Mouse (Mus musculus): ENCODE results near the gene Dtnb. TPM values are rescaled to one million over a fixed set of nuclear protein-coding genes. Genes with fewer than 3 reads are reported as not detected.

Dtnb gene
- polyA plus RNA-seq, 1 experiment from 2014 or later = 31.3 TPM

- Histone ChIP-seq H3K36me3 (replicated peaks) (peaks cover 9% of the 10 kb centered on the region; the same call in 1 of the 2 replicates), H3K27ac (no peak overlapping the region)
- WGBS = 86% methylated on average over 3 of the region's 3 CpGs
Observed at GRCm38 (mm10) chr12:3758127-3758526, 185.9 kb downstream of the Dtnb start.

GRCm38 (mm10) chr12:3759419-3759818 lies 187.2 kb downstream of the Dtnb start:
- Histone ChIP-seq H3K27me3 (ENCODE audit: poor library complexity, severe bottlenecking) (no peaks in the 10 kb centered on the region), H3K27ac (no peak overlapping the region), H3K4me3 (no peak overlapping the region), H3K9me3 (no peaks in the 10 kb centered on the region), H3K4me1 (no peaks in the 10 kb centered on the region), H3K36me3 (replicated peaks) (no peaks in the 10 kb centered on the region)
- no peak for DNase-seq (ENCODE audit: extremely low spot score, low spot score)
- WGBS = 72% methylated on average over 4 of the region's 4 CpGs

More at GRCm38 (mm10) chr12:3758127-3758526, 185.9 kb downstream of the Dtnb start:
- Histone ChIP-seq H3K27me3 (ENCODE audit: poor library complexity, severe bottlenecking) (no peaks in the 10 kb centered on the region), H3K9me3 (no peaks in the 10 kb centered on the region), H3K4me3 (no peak overlapping the region), H3K4me1 (no peaks in the 10 kb centered on the region)
- no peak for DNase-seq (ENCODE audit: extremely low spot score, low spot score)

GRCm38 (mm10) chr12:3760876-3761590 lies 188.9 kb downstream of the Dtnb start:
- Histone ChIP-seq H3K4me3 (no peak overlapping the region), H3K36me3 (replicated peaks) (no peaks in the 10 kb centered on the region), H3K4me1 (no peaks in the 10 kb centered on the region), H3K9me3 (no peaks in the 10 kb centered on the region), H3K27me3 (ENCODE audit: poor library complexity, severe bottlenecking) (no peaks in the 10 kb centered on the region), H3K27ac (no peak overlapping the region)
- no peak for DNase-seq (ENCODE audit: extremely low spot score, low spot score)
- 86% methylated on average over 4 of the region's 4 CpGs for whole genome bisulfite sequencing

GRCm38 (mm10) chr12:3761591-3762295 lies 189.6 kb downstream of the Dtnb start:
- no peak overlapping the region for H3K4me3 ChIP-seq
- no peak for DNase-seq (ENCODE audit: extremely low spot score, low spot score)
- H3K4me1 ChIP-seq = no peaks in the 10 kb centered on the region
- no peaks in the 10 kb centered on the region for H3K27me3 ChIP-seq (ENCODE audit: poor library complexity, severe bottlenecking)
- no peaks in the 10 kb centered on the region for H3K9me3 ChIP-seq
- WGBS = 83% methylated on average over 6 of the region's 6 CpGs
- no peak overlapping the region for H3K27ac ChIP-seq
- no peaks in the 10 kb centered on the region for H3K36me3 ChIP-seq (replicated peaks)

GRCm38 (mm10) chr12:3764191-3764804 lies 192.1 kb downstream of the Dtnb start:
- 0 out of 2 replicates have a peak, but pooled peaks cover 5% of the 10 kb centered on the region for H3K4me1 ChIP-seq
- no peaks in the 10 kb centered on the region for H3K9me3 ChIP-seq
- H3K36me3 ChIP-seq (replicated peaks) = no peaks in the 10 kb centered on the region
- DNase-seq (ENCODE audit: extremely low spot score, low spot score) = no peak
- H3K27ac ChIP-seq = no peak overlapping the region
- no peak overlapping the region for H3K4me3 ChIP-seq
- WGBS = 88% methylated on average over 3 of the region's 3 CpGs
- H3K27me3 ChIP-seq (ENCODE audit: poor library complexity, severe bottlenecking) = no peaks in the 10 kb centered on the region

- Histone ChIP-seq H3K4me3 (no peak overlapping the region), H3K27me3 (ENCODE audit: poor library complexity, severe bottlenecking) (no peaks in the 10 kb centered on the region), H3K27ac (no peak overlapping the region), H3K4me1 (0 out of 2 replicates have a peak, but pooled peaks cover 5% of the 10 kb centered on the region), H3K9me3 (no peaks in the 10 kb centered on the region), H3K36me3 (replicated peaks) (no peaks in the 10 kb centered on the region)
- DNase-seq (ENCODE audit: extremely low spot score, low spot score) = no peak
- 71% methylated on average over 8 of the region's 8 CpGs for WGBS
Observed at GRCm38 (mm10) chr12:3767360-3767759, 195.2 kb downstream of the Dtnb start.

GRCm38 (mm10) chr12:3768391-3768790 lies 196.2 kb downstream of the Dtnb start:
- DNase-seq (ENCODE audit: extremely low spot score, low spot score) = no peak
- peaks cover 9% of the 10 kb centered on the region for H3K36me3 ChIP-seq (replicated peaks)
- no peaks in the 10 kb centered on the region for H3K27me3 ChIP-seq (ENCODE audit: poor library complexity, severe bottlenecking)
- H3K27ac ChIP-seq = no peak overlapping the region
- H3K4me3 ChIP-seq = no peak overlapping the region
- WGBS = 90% methylated on average over 4 of the region's 4 CpGs
- H3K4me1 ChIP-seq = 0 out of 2 replicates have a peak, but pooled peaks cover 5% of the 10 kb centered on the region
- no peaks in the 10 kb centered on the region for H3K9me3 ChIP-seq

GRCm38 (mm10) chr12:3770546-3770945 lies 198.4 kb downstream of the Dtnb start:
- WGBS = 83% methylated on average over 2 of the region's 2 CpGs
- Histone ChIP-seq H3K27ac (no peak overlapping the region), H3K9me3 (no peaks in the 10 kb centered on the region), H3K4me1 (0 out of 2 replicates have a peak, but pooled peaks cover 5% of the 10 kb centered on the region), H3K4me3 (no peak overlapping the region), H3K36me3 (replicated peaks) (peaks cover 13% of the 10 kb centered on the region), H3K27me3 (ENCODE audit: poor library complexity, severe bottlenecking) (no peaks in the 10 kb centered on the region)
- DNase-seq (ENCODE audit: extremely low spot score, low spot score) = no peak

- Histone ChIP-seq H3K9me3 (no peaks in the 10 kb centered on the region), H3K27ac (no peak overlapping the region), H3K36me3 (replicated peaks) (peaks cover 17% of the 10 kb centered on the region), H3K4me3 (no peak overlapping the region), H3K4me1 (0 out of 2 replicates have a peak, but pooled peaks cover 5% of the 10 kb centered on the region), H3K27me3 (ENCODE audit: poor library complexity, severe bottlenecking) (no peaks in the 10 kb centered on the region)
- DNase-seq (ENCODE audit: extremely low spot score, low spot score) = no peak
- 88% methylated on average over 2 of the region's 2 CpGs for WGBS
Observed at GRCm38 (mm10) chr12:3771080-3771479, 198.9 kb downstream of the Dtnb start.

- Histone ChIP-seq H3K36me3 (replicated peaks) (peaks cover 20% of the 10 kb centered on the region), H3K9me3 (no peaks in the 10 kb centered on the region), H3K4me1 (no peaks in the 10 kb centered on the region), H3K27ac (no peak overlapping the region), H3K4me3 (no peak overlapping the region), H3K27me3 (ENCODE audit: poor library complexity, severe bottlenecking) (no peaks in the 10 kb centered on the region)
- 84% methylated on average over 3 of the region's 3 CpGs for WGBS
- no peak for DNase-seq (ENCODE audit: extremely low spot score, low spot score)
Observed at GRCm38 (mm10) chr12:3773643-3774042, 201.5 kb downstream of the Dtnb start.

GRCm38 (mm10) chr12:3776015-3776414 lies 203.8 kb downstream of the Dtnb start:
- no peaks in the 10 kb centered on the region for H3K27me3 ChIP-seq (ENCODE audit: poor library complexity, severe bottlenecking)
- 92% methylated on average over 2 of the region's 2 CpGs for WGBS
- H3K4me1 ChIP-seq = peaks cover 19% of the 10 kb centered on the region
- H3K27ac ChIP-seq = no peak overlapping the region
- DNase-seq (ENCODE audit: extremely low spot score, low spot score) = no peak
- no peak overlapping the region for H3K4me3 ChIP-seq
- no peaks in the 10 kb centered on the region for H3K9me3 ChIP-seq
- H3K36me3 ChIP-seq (replicated peaks) = peaks cover 20% of the 10 kb centered on the region

GRCm38 (mm10) chr12:3777682-3778081 lies 205.5 kb downstream of the Dtnb start:
- no peak for DNase-seq (ENCODE audit: extremely low spot score, low spot score)
- Histone ChIP-seq H3K36me3 (replicated peaks) (peaks cover 17% of the 10 kb centered on the region), H3K4me3 (no peak overlapping the region), H3K27me3 (ENCODE audit: poor library complexity, severe bottlenecking) (no peaks in the 10 kb centered on the region), H3K4me1 (peaks cover 33% of the 10 kb centered on the region), H3K9me3 (no peaks in the 10 kb centered on the region), H3K27ac (no peak overlapping the region)
- 96% methylated on average over 5 of the region's 5 CpGs for WGBS

GRCm38 (mm10) chr12:3778286-3778685 lies 206.1 kb downstream of the Dtnb start:
- no peak for DNase-seq (ENCODE audit: extremely low spot score, low spot score)
- H3K36me3 ChIP-seq (replicated peaks) = peaks cover 12% of the 10 kb centered on the region
- no peaks in the 10 kb centered on the region for H3K9me3 ChIP-seq
- H3K4me1 ChIP-seq = peaks cover 39% of the 10 kb centered on the region
- 87% methylated on average over 6 of the region's 6 CpGs for WGBS
- no peak overlapping the region for H3K4me3 ChIP-seq
- H3K27ac ChIP-seq = no peak overlapping the region
- no peaks in the 10 kb centered on the region for H3K27me3 ChIP-seq (ENCODE audit: poor library complexity, severe bottlenecking)

Data from forebrain, embryonic 10.5 days (tissue).